Mouse (Mus musculus): ENCODE data around the gene Egfr.

Egfr gene

DNA sequence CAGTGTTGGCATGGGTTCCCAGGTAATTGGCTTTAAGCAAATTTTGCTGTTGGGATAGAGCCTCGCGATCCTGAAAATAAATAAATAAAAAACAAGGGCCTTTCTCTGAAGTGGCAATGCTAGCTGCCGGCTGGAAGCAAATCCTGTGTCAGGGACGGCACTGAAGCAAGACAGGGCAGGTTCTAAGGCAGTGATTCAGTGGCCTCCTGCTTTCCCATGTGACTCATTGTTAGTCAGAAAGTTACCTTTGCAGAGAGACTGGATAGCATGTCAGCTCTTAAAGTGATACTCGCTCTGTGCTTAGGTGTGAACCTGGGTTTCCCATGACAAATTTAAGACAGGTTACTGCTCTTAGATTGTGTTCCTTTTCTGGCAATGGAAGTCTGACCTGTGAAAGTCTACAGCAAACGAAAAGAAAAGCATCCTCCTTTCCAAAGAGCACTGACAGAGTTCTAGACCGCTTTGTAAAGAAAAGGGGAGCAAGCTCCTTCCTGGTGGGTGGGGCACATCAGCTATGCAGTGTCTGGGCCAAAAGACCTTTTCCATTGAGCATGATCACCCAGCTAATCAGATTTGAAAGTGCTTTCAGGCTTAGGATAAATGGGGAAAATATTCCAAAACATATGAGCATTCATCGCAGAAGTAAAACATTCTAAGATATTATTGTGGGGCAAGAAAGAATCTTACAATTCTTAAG, 78.7 kb downstream of the Egfr start:
- peak in 1 of 2 experiments; percentile 41 for DNase-seq

DNA sequence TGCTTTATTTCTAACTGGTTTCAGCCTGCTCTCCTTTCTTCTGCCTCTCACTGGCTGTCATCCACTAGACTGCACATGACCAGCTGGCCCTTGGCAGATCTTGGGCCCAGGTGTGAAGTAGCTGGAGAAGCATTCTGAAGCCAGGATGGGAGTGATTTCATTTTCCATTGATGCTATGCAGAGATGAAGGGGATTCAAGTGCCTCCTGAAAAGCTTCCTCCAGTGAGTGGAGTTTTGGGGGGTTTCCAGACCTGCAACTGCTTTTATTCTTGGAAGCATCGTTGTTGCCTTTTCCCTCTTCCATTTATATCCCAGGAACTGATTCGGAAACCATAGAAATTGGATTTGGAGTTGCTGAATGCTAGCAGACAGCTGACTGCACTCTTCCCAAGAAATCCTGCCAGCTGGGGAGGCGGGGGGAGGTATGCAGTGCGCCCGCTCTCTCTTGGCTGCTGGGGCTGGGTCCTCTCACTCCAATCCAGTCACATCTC, 80.0 kb downstream of the Egfr start:
- DNase-seq, result no peak

DNA sequence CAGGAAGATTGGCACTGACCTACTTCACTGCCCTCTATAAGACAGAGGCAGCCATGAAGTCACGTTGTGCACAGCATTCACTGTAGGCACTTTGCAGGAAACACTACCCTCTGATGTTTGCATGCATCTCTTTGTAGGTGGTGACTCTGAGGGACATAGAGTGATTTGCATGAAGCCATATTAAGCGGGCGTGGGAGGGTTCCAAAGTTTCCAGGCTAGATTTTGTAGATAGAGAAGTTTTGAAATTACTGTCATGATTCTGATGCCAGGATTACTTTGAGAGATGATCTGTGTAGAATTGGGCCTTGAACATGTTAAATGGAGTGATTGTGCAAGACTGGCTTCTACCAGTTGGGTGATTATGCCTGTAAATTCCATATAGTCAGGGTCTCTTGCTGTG, 86.8 kb downstream of the Egfr start:
- DNase-seq, result no peak

- DNase-seq, result no peak
Observed at GRCm38 (mm10) chr11:16842924-16843323, 90.9 kb downstream of the Egfr start.

- DNase-seq, result peak; percentile 25 to 40
Observed at GRCm38 (mm10) chr11:16843889-16844568, 92.0 kb downstream of the Egfr start.

- peak in 1 of 2 experiments; percentile 38 for DNase-seq
Observed at GRCm38 (mm10) chr11:16848881-16849280, 96.9 kb downstream of the Egfr start.

DNA sequence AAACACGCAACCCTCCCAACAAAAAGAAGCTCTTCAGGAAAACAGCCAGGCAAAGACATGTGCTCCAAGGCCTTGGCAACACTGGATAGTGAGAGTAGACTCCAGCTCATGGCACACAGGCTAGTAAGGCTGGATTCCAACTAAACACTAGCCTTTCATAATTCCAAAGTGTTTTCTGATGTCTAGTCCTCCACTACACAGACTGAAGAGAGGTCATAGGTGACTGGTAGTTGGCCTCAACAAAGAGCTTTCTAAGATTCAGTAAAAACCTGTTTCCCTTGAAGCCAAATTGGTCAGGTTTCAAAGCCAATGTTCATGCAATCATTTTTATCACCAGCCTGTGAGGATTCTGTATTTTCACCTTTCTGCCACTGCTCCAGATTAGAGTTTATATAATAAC, 99.4 kb downstream of the Egfr start:
- no peak for DNase-seq

- no peak for DNase-seq
Observed at GRCm38 (mm10) chr11:16854111-16854510, 102.1 kb downstream of the Egfr start.

- DNase-seq, result no peak
Observed at GRCm38 (mm10) chr11:16857346-16857745, 105.3 kb downstream of the Egfr start.

- DNase-seq, result no peak
Observed at GRCm38 (mm10) chr11:16861037-16861436, 109.0 kb downstream of the Egfr start.

- DNase-seq, result no peak
Observed at GRCm38 (mm10) chr11:16863547-16863946, 111.5 kb downstream of the Egfr start.

- DNase-seq, result no peak
Observed at GRCm38 (mm10) chr11:16864980-16865561, 113.1 kb downstream of the Egfr start.

DNA sequence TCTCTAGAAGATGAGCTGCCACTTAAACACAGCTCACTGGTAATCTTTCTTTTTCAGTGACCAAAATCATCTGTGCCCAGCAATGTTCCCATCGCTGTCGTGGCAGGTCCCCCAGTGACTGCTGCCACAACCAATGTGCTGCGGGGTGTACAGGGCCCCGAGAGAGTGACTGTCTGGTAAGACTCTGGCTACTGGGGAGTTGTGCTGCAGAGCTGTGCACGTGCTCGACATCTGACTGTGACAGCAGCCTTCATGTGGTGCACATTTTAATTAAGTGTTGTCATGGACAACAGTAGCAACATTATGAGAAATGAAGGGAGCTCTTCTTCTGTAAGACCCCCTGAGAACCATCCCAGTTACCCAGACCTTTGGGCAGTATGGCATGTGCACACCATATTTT, 116.0 kb downstream of the Egfr start:
- no peak for DNase-seq

DNA sequence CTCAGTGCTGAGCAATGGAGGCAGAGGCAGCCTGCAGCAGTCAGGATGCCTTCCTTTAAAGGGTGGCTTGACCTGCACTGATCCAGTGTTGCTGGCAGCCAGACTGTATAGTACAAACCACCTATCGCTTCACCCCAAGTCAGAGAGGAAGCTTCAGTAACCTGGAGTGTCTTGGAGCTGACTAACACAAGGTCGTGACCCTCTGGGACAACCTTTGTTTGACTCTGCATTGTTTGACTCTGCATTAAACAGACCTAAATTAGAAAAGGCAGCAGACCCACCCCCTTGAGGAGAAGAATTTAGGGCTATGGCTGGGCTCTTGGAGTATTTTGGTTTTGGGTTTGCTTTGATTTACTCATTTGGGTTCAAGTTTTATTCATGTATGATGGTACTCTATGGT, 117.5 kb downstream of the Egfr start:
- DNase-seq, result no peak

- DNase-seq, result peak; percentile 83 to 87
Observed at GRCm38 (mm10) chr11:16871120-16871519, 119.1 kb downstream of the Egfr start.

- peak; percentile 47 to 58 for DNase-seq
Observed at GRCm38 (mm10) chr11:16877676-16878378, 125.8 kb downstream of the Egfr start.

GRCm38 (mm10) chr11:16881932-16882331, 129.9 kb downstream of the Egfr start:
- DNase-seq, result peak; percentile 47 to 72

DNA sequence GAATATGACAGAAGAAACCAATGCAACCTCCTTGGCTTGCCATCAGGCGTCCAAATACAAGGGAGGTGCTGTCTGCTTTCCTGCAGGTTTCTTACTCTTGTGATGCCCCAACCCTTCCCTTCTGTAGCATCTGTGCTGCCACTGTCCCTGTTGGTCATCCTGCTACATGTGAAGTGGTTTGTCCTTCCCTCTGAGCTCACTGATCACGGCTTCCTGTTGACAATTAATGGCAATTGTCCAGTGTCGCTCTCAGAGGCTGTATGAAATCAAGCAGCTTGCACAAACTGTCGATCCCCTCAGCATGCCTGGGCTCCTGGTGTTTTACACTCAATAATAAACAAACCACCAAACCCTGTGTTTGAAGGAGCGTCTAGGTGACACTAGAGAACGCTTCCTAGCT, 134.1 kb downstream of the Egfr start:
- DNase-seq, result no peak

- no peak for DNase-seq
Observed at GRCm38 (mm10) chr11:16888086-16888485, 136.1 kb downstream of the Egfr start.

DNA sequence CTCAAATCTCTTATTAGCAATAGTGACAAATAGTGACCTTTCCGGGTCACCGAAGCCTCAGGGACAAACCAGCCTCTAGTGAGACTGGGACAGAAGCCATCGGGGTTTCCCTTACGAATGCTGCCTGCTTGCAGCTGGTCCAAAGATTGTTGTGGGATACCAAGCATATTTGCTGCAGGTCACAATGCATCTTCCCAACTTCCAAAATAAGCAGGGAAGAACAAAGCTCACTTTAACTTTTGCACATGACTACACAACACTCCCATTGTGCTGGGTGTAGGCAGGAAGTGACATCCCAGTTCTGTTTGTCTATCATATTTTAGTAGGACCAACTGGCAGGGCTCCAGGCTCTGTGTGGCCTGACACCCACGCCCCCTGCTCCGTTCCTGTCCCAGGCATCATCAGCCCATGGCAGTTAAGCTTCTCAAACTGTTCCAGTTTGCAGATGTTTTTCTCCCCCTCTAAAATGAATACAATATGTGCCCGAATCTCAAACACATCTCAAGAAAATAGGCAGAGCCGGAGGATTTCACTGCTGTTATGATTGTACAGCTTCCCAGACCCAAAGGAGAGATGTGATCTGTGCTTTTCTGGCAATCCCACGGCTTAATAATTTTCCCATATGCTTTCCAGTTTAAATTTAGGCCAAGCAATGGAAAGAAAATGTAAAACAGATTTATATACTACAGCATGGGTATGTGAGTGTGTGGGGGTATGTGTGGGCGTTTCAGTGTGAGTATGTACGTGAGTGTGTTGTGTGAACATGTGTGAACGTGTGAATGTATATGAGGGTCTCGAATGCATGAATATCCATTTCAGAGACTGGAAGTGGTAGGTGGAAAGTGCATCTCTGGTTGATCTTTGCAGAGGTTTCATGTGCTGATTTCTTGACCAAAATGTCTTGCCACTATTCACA, 143.7 kb downstream of the Egfr start:
- peak; percentile 39 to 51 for DNase-seq

- no peak for DNase-seq
Observed at GRCm38 (mm10) chr11:16897681-16898080, 145.7 kb downstream of the Egfr start.

GRCm38 (mm10) chr11:16900182-16900581, 148.2 kb downstream of the Egfr start:
- DNase-seq, result no peak
